Mouse (Mus musculus): ENCODE data around the gene Rfc4. TPM values are rescaled to one million over a fixed set of nuclear protein-coding genes. Genes with fewer than 3 reads are reported as not detected.

Gene Rfc4
- polyA plus RNA-seq (2014; fragmentation: Illumina TruSeq; extraction: RNeasy Lipid Tissue Mini Kit (QIAGEN cat#74804); ENCODE audit: low read depth, low replicate concordance) = 10.7 TPM

GRCm38 (mm10) chr16:23127673-23128375 lies at the start of gene Rfc4:
Rfc4 (minus strand) TSS chr16:23127737.

GRCm38 (mm10) chr16:23146280-23146679 lies 18.7 kb upstream of the Rfc4 start, which contains the start of gene Adipoq:
Adipoq (plus strand) TSS chr16:23146536.

GRCm38 (mm10) chr16:23107231-23107942 lies 20.1 kb downstream of the Rfc4 start, which contains the start of gene Eif4a2:
Eif4a2 (plus strand) TSS chr16:23107444.

Other genes with a start within 250 kb of the Rfc4 start
- 0.47 TPM for gene Ahsg, start 236.5 kb downstream of the Rfc4 start, polyA plus RNA-seq (2014; fragmentation: Illumina TruSeq; extraction: RNeasy Lipid Tissue Mini Kit (QIAGEN cat#74804); ENCODE audit: low read depth, low replicate concordance)
- 9.2 TPM for gene Fetub, start 209.4 kb downstream of the Rfc4 start, polyA plus RNA-seq (2014; fragmentation: Illumina TruSeq; extraction: RNeasy Lipid Tissue Mini Kit (QIAGEN cat#74804); ENCODE audit: low read depth, low replicate concordance)
- not detected for gene Hrg, start 176.7 kb downstream of the Rfc4 start, polyA plus RNA-seq (2014; fragmentation: Illumina TruSeq; extraction: RNeasy Lipid Tissue Mini Kit (QIAGEN cat#74804); ENCODE audit: low read depth, low replicate concordance)
- 1.4 TPM for gene Kng2, start 98.3 kb downstream of the Rfc4 start, polyA plus RNA-seq (2014; fragmentation: Illumina TruSeq; extraction: RNeasy Lipid Tissue Mini Kit (QIAGEN cat#74804); ENCODE audit: low read depth, low replicate concordance)
- not detected for gene Kng1, start 69.9 kb downstream of the Rfc4 start, polyA plus RNA-seq (2014; fragmentation: Illumina TruSeq; extraction: RNeasy Lipid Tissue Mini Kit (QIAGEN cat#74804); ENCODE audit: low read depth, low replicate concordance)
- 513 TPM for gene Eif4a2, start 20.3 kb downstream of the Rfc4 start, polyA plus RNA-seq (2014; fragmentation: Illumina TruSeq; extraction: RNeasy Lipid Tissue Mini Kit (QIAGEN cat#74804); ENCODE audit: low read depth, low replicate concordance)
- 1,774 TPM for gene Adipoq, start 18.8 kb upstream of the Rfc4 start, polyA plus RNA-seq (2014; fragmentation: Illumina TruSeq; extraction: RNeasy Lipid Tissue Mini Kit (QIAGEN cat#74804); ENCODE audit: low read depth, low replicate concordance)
- 247 TPM for gene St6gal1, start 97.0 kb upstream of the Rfc4 start, polyA plus RNA-seq (2014; fragmentation: Illumina TruSeq; extraction: RNeasy Lipid Tissue Mini Kit (QIAGEN cat#74804); ENCODE audit: low read depth, low replicate concordance)

All from adipose tissue, adult 10 weeks (tissue).